Mouse (Mus musculus) lung, postnatal 0 days (tissue): ENCODE data around the gene Vps72. TPM values are rescaled to one million over a fixed set of nuclear protein-coding genes. Genes with fewer than 3 reads are reported as not detected.
A peak's percentile ranks its signal among the peaks of the same experiment; 100 is the strongest.

Experiments used
- ATAC-seq: fragments of 200-750 bp; cut with Nextera tagmentation; 2 replicates; pipeline ENCODE4 v1.8.0; 2017; ENCODE audit warnings: moderate library complexity
- DNase-seq: peaks from one replicate; pipeline ENCODE4 v3.0.0-alpha.2; 2016; ENCODE audit warnings: low spot score
- H3K27ac ChIP-seq: fragments of 300-500 bp; sonication (generic); 2 replicates; pipeline ENCODE4 v1.5.1; 2014; ENCODE audit warnings: antibody characterized with exemption, mild to moderate bottlenecking, low read length, mixed read lengths
- H3K27me3 ChIP-seq: fragments of 300-500 bp; sonication (generic); replicated peaks from 2 replicates; pipeline ENCODE4 v1.6.1; 2014; ENCODE audit warnings: low read length, mixed read lengths; ENCODE audit not compliant: insufficient read depth
- H3K36me3 ChIP-seq: fragments of 300-500 bp; sonication (generic); 2 replicates; pipeline ENCODE4 v1.6.1; 2014; ENCODE audit warnings: low read length, mixed read lengths; ENCODE audit not compliant: insufficient read depth
- H3K4me1 ChIP-seq: fragments of 300-500 bp; sonication (generic); 2 replicates; pipeline ENCODE4 v1.6.1; 2014; ENCODE audit warnings: antibody characterized with exemption, low read depth, low read length, mixed read lengths; ENCODE audit not compliant: insufficient read depth
- H3K4me2 ChIP-seq: fragments of 300-500 bp; sonication (generic); replicated peaks from 2 replicates; pipeline ENCODE4 v1.6.1; 2014; ENCODE audit warnings: low read depth, mild to moderate bottlenecking, low read length, moderate library complexity, mixed read lengths
- H3K4me3 ChIP-seq: fragments of 300-500 bp; sonication (generic); 2 replicates; pipeline ENCODE4 v1.5.1; 2014; ENCODE audit warnings: low read depth, low read length
- H3K9ac ChIP-seq: fragments of 300-500 bp; sonication (generic); replicated peaks from 2 replicates; pipeline ENCODE4 v1.6.1; 2014; ENCODE audit warnings: low read depth, mild to moderate bottlenecking
- H3K9me3 ChIP-seq: fragments of 300-500 bp; sonication (generic); 2 replicates; pipeline ENCODE4 v1.6.1; 2016; ENCODE audit warnings: low read length, mixed read lengths
- CTCF ChIP-seq: IDR thresholded peaks from 2 replicates; pipeline ENCODE4 v1.5.1; 2016; ENCODE audit warnings: antibody characterized with exemption, mild to moderate bottlenecking
- EP300 ChIP-seq: IDR thresholded peaks from 2 replicates; pipeline ENCODE4 v1.6.1; 2016; ENCODE audit warnings: antibody characterized with exemption, mild to moderate bottlenecking, control low read depth
- WGBS: fragments of 180-500 bp; shearing (Covaris S2); extraction: QIAGEN DNeasy Blood & Tissue Kit; methylation state at CpG from one replicate; pipeline ENCODE4 v1.1.7; 2014; 5-methylcytosine and 5-hydroxymethylcytosine counted together
- polyA plus RNA-seq: library from polyadenylated mRNA; unstranded; fragments of >200 nt; fragmentation: Nextera tagmentation; extraction: Ambion mirVana; gene quantifications from 2 replicates; pipeline ENCODE4 v1.2.1, GENCODE M21; 2015

Gene Vps72
- polyA plus RNA-seq, 1 experiment from 2014 or later: 82.9 TPM

DNA sequence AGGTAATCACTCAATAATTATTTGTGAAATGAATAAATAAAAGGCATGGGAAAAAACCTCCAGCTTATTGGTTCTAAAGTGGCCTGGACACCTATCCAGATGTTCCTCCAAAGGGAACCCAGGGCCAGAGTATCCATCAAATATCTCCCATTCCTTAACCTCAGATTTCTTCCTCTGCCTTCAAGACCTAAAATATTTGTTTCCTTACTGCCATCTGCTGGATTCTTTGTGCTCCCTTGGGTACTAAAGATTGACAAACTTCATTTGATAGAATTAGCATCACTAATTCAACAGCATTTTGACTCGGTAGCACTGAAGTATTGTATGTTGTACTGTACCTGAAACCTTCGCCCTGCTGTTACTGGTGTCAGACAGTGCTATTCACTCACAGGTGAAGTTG, 2.9 kb upstream of the Vps72 start:
- TF ChIP-seq CTCF: peak; percentile 59
- TF ChIP-seq EP300: no peak
- 53% methylated on average over 2 of the region's 2 CpGs for WGBS

GRCm38 (mm10) chr3:95112760-95113159, 1.9 kb downstream of the Vps72 start:
- H3K9ac ChIP-seq: no peak overlapping the region
- ATAC-seq (no peak), DNase-seq (no peak)
- no peaks in the 10 kb centered on the region for H3K9me3 ChIP-seq
- TF ChIP-seq CTCF: no peak
- TF ChIP-seq EP300: no peak
- no peaks in the 10 kb centered on the region for H3K27me3 ChIP-seq
- WGBS: 81% methylated on average over 1 of the region's 1 CpGs
- no peaks in the 10 kb centered on the region for H3K36me3 ChIP-seq
- H3K4me2 ChIP-seq: no peak overlapping the region
- no peak overlapping the region for H3K27ac ChIP-seq
- H3K4me1 ChIP-seq: no peaks in the 10 kb centered on the region
- no peak overlapping the region for H3K4me3 ChIP-seq

More for the DNA sequence above, 2.9 kb upstream of the Vps72 start:
- H3K4me3 ChIP-seq: no peak overlapping the region
- H3K4me1 ChIP-seq: peaks cover 6% of the 10 kb centered on the region; the same call in 1 of the 2 replicates
- no peaks in the 10 kb centered on the region for H3K36me3 ChIP-seq
- peak; percentile 64 for DNase-seq
- H3K4me2 ChIP-seq: no peak overlapping the region
- H3K9ac ChIP-seq: no peak overlapping the region
- H3K27ac ChIP-seq: no peak overlapping the region
- H3K9me3 ChIP-seq: no peaks in the 10 kb centered on the region
- ATAC-seq: no peak
- no peaks in the 10 kb centered on the region for H3K27me3 ChIP-seq

DNA sequence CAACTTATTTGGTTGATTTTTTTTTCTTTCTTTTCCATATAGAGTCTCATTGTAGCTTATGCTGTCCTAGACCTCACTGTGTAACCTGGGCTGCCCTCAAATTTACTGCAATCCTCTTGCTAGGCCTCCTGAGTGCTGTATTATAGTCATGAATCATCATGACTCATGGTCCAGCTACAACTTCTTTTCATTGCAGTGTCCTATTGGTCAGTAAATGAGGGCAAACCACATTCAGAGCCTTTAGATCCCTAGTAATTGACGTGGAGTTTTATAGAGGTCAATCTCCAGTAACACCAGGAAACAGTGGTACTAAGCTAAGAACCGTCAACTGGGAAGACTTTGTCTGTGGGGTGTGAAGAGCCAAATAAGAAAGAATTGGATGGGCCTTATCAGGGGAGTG, 6.9 kb downstream of the Vps72 start:
- H3K27me3 ChIP-seq: no peaks in the 10 kb centered on the region
- no peak overlapping the region for H3K9ac ChIP-seq
- H3K4me2 ChIP-seq: no peak overlapping the region
- H3K36me3 ChIP-seq: peaks cover 14% of the 10 kb centered on the region
- H3K9me3 ChIP-seq: no peaks in the 10 kb centered on the region
- no peak overlapping the region for H3K4me3 ChIP-seq
- no peak for DNase-seq
- WGBS: 88% methylated on average over 2 of the region's 2 CpGs
- H3K27ac ChIP-seq: no peak overlapping the region
- no peak for ATAC-seq
- no peaks in the 10 kb centered on the region for H3K4me1 ChIP-seq
- no peak for TF ChIP-seq CTCF
- no peak for TF ChIP-seq EP300

GRCm38 (mm10) chr3:95121580-95121979, 10.8 kb downstream of the Vps72 start:
- Histone ChIP-seq H3K4me3 (no peak overlapping the region), H3K4me2 (no peak overlapping the region), H3K27ac (peak overlapping the region; percentile 75), H3K36me3 (peaks cover 14% of the 10 kb centered on the region), H3K9ac (no peak overlapping the region), H3K4me1 (peaks cover 8% of the 10 kb centered on the region; the same call in 1 of the 2 replicates), H3K9me3 (no peaks in the 10 kb centered on the region), H3K27me3 (no peaks in the 10 kb centered on the region)
- 51% methylated on average over 6 of the region's 6 CpGs for WGBS
- ATAC-seq: peak; percentile 73
- peak; percentile 68 for DNase-seq
- TF ChIP-seq EP300 (peak; percentile 88), CTCF (no peak)

DNA sequence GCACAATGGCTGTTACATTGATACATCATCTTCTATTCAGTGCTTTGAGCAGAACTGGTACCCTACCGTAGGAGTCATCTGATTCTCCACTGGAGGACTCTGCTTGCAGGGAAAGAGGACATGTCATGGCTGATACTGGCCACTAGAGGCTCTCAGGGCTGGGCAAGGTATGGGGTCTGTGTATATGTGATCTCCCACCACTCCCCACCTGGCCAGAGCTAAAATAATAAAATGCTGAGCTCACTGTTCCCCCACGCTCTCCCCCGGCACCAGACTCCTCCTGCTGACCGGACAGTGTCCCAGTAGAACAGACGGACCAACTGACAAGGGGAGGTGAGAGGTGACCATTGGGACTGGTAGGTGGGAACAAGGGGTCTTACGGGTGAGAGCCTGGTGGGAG, 13.4 kb downstream of the Vps72 start, which contains the start of gene Tmod4:
TSS of gene Tmod4 (plus strand) at position 231 of the 400 bp plus-strand sequence.
- H3K27me3 ChIP-seq: no peaks in the 10 kb centered on the region
- 51% methylated on average over 6 of the region's 6 CpGs for WGBS
- H3K4me2 ChIP-seq: 0 out of 2 replicates have a peak within 1 kb of the TSS, but pooled peaks have one; percentile 8
- H3K36me3 ChIP-seq: peaks cover 6% of the 10 kb centered on the region; the same call in 1 of the 2 replicates
- H3K9ac ChIP-seq: 0 out of 2 replicates have a peak within 1 kb of the TSS, but pooled peaks have one; percentile 5
- H3K27ac ChIP-seq: peak within 1 kb of the TSS; percentile 66
- ATAC-seq (peak; percentile 18), DNase-seq (peak; percentile 51)
- H3K9me3 ChIP-seq: no peaks in the 10 kb centered on the region
- H3K4me1 ChIP-seq: peaks cover 8% of the 10 kb centered on the region; the same call in 1 of the 2 replicates
- no peak within 1 kb of the TSS for H3K4me3 ChIP-seq
- TF ChIP-seq EP300: no peak
- TF ChIP-seq CTCF: peak; percentile 71

GRCm38 (mm10) chr3:95124972-95125371, 14.2 kb downstream of the Vps72 start:
- H3K9ac ChIP-seq: 0 out of 2 replicates have a peak overlapping the region, but pooled peaks have one; percentile 5

More at GRCm38 (mm10) chr3:95124972-95125371, 14.2 kb downstream of the Vps72 start:
- H3K27ac ChIP-seq: peak overlapping the region; percentile 66
- ATAC-seq (peak; percentile 78), DNase-seq (peak; percentile 86)
- TF ChIP-seq EP300: no peak
- TF ChIP-seq CTCF: no peak
- H3K4me2 ChIP-seq: 0 out of 2 replicates have a peak overlapping the region, but pooled peaks have one; percentile 8
- WGBS: 7% methylated on average over 5 of the region's 5 CpGs
- no peak overlapping the region for H3K4me3 ChIP-seq
- H3K27me3 ChIP-seq: no peaks in the 10 kb centered on the region
- peaks cover 8% of the 10 kb centered on the region; the same call in 1 of the 2 replicates for H3K4me1 ChIP-seq
- H3K36me3 ChIP-seq: peaks cover 7% of the 10 kb centered on the region; the same call in 1 of the 2 replicates
- no peaks in the 10 kb centered on the region for H3K9me3 ChIP-seq
